Mouse (Mus musculus) spleen, adult 2 months (tissue): Measurements from ENCODE around the gene Pogz. TPM values are rescaled to one million over a fixed set of nuclear protein-coding genes. Genes with fewer than 3 reads are reported as not detected.
A peak's percentile ranks its signal among the peaks of the same experiment; 100 is the strongest.

Source experiments
- DNase-seq, 2 experiments: peaks; one replicate each; pipeline versions ENCODE4 v3.0.0 to v3.0.0-alpha.2; 2012 to 2021; ENCODE audit warnings: low spot score in 2 of 2, low read depth in 1 of 2
- H3K27ac ChIP-seq: fragments of 200-500 bp; 2 replicates; pipeline ENCODE4 v1.5.1; 2012; ENCODE audit warnings: low read length, inconsistent platforms; ENCODE audit not compliant: insufficient read depth
- H3K27me3 ChIP-seq: fragments of 200-500 bp; 2 replicates; pipeline ENCODE4 v1.6.1; 2012; ENCODE audit warnings: mild to moderate bottlenecking, moderate library complexity, low read length, inconsistent platforms; ENCODE audit not compliant: control insufficient read depth, insufficient read depth
- H3K36me3 ChIP-seq: fragments of 200-500 bp; 2 replicates; pipeline ENCODE4 v1.6.1; 2012; ENCODE audit warnings: mild to moderate bottlenecking, low read length, inconsistent platforms; ENCODE audit not compliant: control insufficient read depth, insufficient read depth
- H3K4me1 ChIP-seq: fragments of 200-500 bp; 2 replicates; pipeline ENCODE4 v1.6.1; 2011; ENCODE audit warnings: inconsistent platforms; ENCODE audit not compliant: control insufficient read depth, insufficient read depth, insufficient read length
- H3K4me3 ChIP-seq: fragments of 200-500 bp; 2 replicates; pipeline ENCODE4 v1.5.1; 2011; ENCODE audit warnings: mild to moderate bottlenecking, inconsistent platforms; ENCODE audit not compliant: insufficient read depth, insufficient read length; ENCODE audit errors: extremely low read depth
- CTCF ChIP-seq: fragments of 200-500 bp; IDR thresholded peaks from 2 replicates; pipeline ENCODE4 v1.5.1; 2011; ENCODE audit warnings: mild to moderate bottlenecking, inconsistent platforms; ENCODE audit not compliant: insufficient read depth, insufficient read length, insufficient replicate concordance; ENCODE audit errors: extremely low read depth
- POLR2A ChIP-seq: fragments of 200-500 bp; IDR thresholded peaks from 2 replicates; pipeline ENCODE4 v1.6.1; 2011; ENCODE audit warnings: low read depth, low read length, inconsistent platforms
- WGBS: fragments of 180-500 bp; shearing (Covaris S2); methylation state at CpG from one replicate; pipeline ENCODE4 v1.1.7; 2018; 5-methylcytosine and 5-hydroxymethylcytosine counted together
- polyA plus RNA-seq: library from polyadenylated mRNA; depleted of rRNA; stranded (reverse); fragments of >200 nt; gene quantifications from 2 replicates; pipeline ENCODE4 v1.2.3, GENCODE M21; 2012

Gene Pogz
- polyA plus RNA-seq, 1 experiment = 26.2 TPM

DNA sequence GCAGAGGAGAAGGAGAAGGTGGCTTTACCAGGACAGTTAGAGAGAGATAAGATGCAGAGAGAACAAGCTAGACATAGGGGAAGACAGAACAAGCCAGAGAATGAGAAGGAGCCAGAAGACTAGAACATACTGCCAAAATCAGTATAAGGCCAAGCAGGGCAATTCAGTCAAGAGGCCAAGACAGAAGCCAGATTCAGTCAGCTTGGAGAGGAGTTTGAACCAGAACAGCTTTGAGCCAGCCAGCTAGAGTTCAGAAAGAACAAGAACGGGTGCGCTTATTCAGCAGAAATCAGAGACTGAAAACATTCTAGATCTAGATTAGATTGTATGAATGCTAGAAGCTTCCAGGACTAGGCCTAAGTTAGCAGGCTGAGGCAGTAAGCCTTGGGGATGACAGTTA is 10.0 kb downstream of the Pogz start:
- no peak for DNase-seq
- peaks cover 5% of the 10 kb centered on the region for H3K4me1 ChIP-seq

DNA sequence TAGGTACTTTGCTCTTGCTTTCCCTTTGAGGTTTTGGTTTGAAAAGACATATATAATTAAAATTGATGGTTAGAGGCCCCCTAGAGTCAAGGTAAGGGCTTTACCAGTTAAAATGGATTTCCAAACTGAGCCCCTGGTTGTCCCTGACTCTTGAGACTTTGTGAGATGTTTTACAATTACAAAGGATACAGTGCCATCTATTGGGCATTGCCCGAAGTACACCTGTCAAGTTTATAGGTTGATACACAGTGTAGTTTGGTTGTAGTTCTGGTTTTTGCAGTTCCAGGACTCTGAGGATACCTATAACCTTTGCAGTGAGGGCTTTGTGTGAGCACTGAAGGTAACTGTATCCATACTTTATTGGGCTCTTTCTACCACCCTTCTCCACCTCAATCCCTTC is 12.0 kb downstream of the Pogz start:
- DNase-seq = peak; percentile 55 to 67
- 0% methylated on average over 1 of the region's 1 CpGs for WGBS
- Histone ChIP-seq H3K4me3 (no peak overlapping the region), H3K27ac (no peak overlapping the region), H3K27me3 (no peaks in the 10 kb centered on the region), H3K36me3 (peaks cover 3% of the 10 kb centered on the region), H3K4me1 (peaks cover 9% of the 10 kb centered on the region)
- TF ChIP-seq POLR2A = no peak
- TF ChIP-seq CTCF = no peak

More for the DNA sequence above, 10.0 kb downstream of the Pogz start:
- 81% methylated on average over 2 of the region's 2 CpGs for WGBS
- Histone ChIP-seq H3K36me3 (no peaks in the 10 kb centered on the region), H3K4me3 (no peak overlapping the region), H3K27me3 (no peaks in the 10 kb centered on the region), H3K27ac (no peak overlapping the region)
- TF ChIP-seq POLR2A (no peak), CTCF (no peak)

DNA sequence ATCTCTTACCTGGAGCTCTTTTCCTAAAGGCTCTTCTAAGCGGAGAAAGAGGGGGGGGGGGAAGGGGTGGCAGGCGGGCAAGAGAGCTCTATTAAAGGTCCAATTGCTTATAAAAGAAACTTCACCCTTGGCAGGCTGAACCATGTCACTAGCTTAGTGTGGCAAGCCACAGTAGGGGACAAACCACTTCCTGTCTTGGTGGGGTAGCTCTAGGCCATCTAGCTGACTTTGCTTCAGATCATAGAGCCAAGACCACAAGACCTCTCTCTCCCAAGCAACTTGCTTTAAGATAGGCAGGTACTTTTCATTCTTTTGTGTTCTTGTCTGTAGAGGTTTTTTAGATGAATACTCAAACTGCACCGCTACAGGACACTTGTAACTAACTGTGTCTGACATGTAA is 14.4 kb downstream of the Pogz start:
- H3K4me3 ChIP-seq = no peak overlapping the region

DNA sequence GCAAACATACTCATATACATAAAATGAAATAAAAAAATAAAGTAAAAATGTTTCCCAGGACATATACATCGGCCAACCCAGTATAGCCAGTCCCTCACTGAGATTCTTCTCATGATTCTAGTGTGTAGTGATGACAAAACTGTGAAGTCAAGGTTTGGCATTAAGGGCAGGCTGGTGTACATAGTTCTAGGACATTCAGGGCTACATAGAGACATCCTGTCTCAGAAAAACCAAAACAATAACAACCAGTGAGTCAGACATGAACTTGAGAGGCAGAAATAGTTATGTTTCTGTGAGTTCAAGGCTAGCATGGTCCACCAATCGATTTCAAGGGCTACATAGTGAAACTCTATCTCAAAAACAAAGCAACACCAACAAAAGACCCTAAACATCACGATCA is 14.8 kb downstream of the Pogz start:
- H3K27me3 ChIP-seq = no peaks in the 10 kb centered on the region
- WGBS = 86% methylated on average over 3 of the region's 3 CpGs

More for the DNA sequence above, 14.4 kb downstream of the Pogz start:
- Histone ChIP-seq H3K4me1 (peaks cover 9% of the 10 kb centered on the region), H3K27me3 (no peaks in the 10 kb centered on the region), H3K36me3 (peaks cover 7% of the 10 kb centered on the region), H3K27ac (no peak overlapping the region)
- DNase-seq = peak; percentile 28 to 41
- TF ChIP-seq CTCF (no peak), POLR2A (no peak)
- 19% methylated on average over 3 of the region's 3 CpGs for WGBS

DNA sequence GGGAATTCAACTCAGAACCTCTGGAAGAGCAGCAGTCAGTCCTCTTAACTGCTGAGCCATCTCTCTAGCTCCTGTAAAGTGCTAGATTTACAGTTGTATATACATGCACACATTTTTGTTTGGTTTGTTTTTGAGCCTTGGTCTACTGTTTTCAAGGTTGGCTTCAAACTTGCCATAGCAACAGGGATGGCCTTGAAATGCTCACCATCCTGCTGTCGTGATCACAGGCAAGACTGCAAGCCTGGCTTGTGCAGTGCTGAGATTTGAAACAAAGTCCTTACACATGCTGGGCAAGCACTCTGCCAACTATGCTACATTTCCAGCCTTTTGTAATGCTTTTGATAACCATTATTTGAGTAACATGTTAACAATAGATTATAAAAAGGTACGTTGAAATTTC is 22.1 kb downstream of the Pogz start:
- Histone ChIP-seq H3K4me3 (no peak overlapping the region), H3K27me3 (no peaks in the 10 kb centered on the region), H3K27ac (no peak overlapping the region), H3K36me3 (peaks cover 19% of the 10 kb centered on the region), H3K4me1 (no peaks in the 10 kb centered on the region)
- no peak for DNase-seq
- WGBS = 87% methylated on average over 2 of the region's 2 CpGs
- TF ChIP-seq POLR2A (no peak), CTCF (no peak)

More for the DNA sequence above, 14.8 kb downstream of the Pogz start:
- no peak for DNase-seq
- Histone ChIP-seq H3K27ac (no peak overlapping the region), H3K4me3 (no peak overlapping the region), H3K4me1 (peaks cover 9% of the 10 kb centered on the region), H3K36me3 (peaks cover 7% of the 10 kb centered on the region)
- TF ChIP-seq POLR2A (no peak), CTCF (no peak)

DNA sequence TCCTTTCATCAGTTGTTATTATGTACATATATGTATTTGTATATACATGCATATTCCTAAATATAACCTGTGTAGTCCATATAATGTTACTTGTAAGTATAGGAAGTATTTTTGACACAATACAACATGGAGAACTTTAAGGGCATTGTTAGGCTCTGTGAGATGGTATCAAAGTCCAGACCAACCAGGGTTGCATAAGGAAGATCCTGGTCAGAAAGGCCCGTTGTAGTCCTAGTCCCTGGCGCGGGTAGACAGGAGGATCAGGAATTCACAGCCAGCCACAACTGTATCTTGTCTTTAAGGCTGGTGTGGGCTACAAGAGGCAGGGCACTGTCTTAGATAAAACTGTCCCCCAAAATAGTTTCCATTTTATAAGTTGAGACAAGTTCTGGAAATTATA is 31.6 kb downstream of the Pogz start:
- H3K4me3 ChIP-seq = no peak overlapping the region
- H3K4me1 ChIP-seq = no peaks in the 10 kb centered on the region
- no peak overlapping the region for H3K27ac ChIP-seq
- peaks cover 29% of the 10 kb centered on the region for H3K36me3 ChIP-seq
- TF ChIP-seq POLR2A = no peak
- TF ChIP-seq CTCF = no peak
- H3K27me3 ChIP-seq = no peaks in the 10 kb centered on the region
- no peak for DNase-seq
- 90% methylated on average over 3 of the region's 3 CpGs for WGBS

DNA sequence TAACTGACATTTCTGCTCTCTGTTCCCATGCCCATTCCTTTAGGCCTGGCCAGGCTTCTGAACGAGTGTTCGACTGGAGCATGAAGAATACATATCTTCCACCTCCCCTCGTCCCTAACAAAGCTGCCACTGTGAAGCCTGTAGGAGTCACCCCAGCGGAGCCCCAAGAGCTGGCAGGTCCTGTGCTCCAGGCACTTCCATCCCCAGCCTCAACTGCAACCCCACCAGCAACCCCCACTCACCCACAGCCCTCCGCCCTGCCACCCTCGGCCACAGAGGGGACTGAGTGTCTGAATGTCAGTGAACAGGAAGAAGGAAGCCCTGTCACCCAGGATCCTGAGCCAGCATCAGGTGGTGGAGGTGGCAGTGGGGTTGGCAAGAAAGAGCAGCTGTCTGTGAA is 41.3 kb downstream of the Pogz start:
- no peak overlapping the region for H3K27ac ChIP-seq
- DNase-seq = no peak
- no peak overlapping the region for H3K4me3 ChIP-seq
- no peaks in the 10 kb centered on the region for H3K27me3 ChIP-seq
- no peaks in the 10 kb centered on the region for H3K4me1 ChIP-seq
- peaks cover 59% of the 10 kb centered on the region for H3K36me3 ChIP-seq
- WGBS = 90% methylated on average over 6 of the region's 6 CpGs
- no peak for TF ChIP-seq CTCF
- no peak for TF ChIP-seq POLR2A

DNA sequence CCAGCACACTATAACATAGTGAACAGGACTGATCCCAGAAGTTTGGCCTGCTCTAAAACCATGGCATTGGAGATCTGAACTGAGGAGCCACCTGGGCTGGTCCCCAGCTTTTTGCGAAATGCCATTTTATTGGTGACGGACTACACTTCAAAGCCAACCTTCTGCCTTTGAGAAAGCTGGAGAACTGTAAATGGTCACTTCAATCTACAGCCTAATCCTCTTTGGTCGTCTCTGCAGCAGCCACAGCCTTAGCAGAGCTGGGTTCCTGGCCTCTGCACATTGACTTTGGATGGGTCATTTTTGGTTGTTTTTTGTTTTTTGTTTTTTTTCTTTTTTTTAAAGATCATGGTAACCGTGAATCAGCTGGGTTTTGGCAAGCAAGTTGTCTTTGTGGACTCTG is 44.5 kb downstream of the Pogz start:
- TF ChIP-seq POLR2A = no peak
- TF ChIP-seq CTCF = no peak
- no peaks in the 10 kb centered on the region for H3K27me3 ChIP-seq
- WGBS = 90% methylated on average over 4 of the region's 4 CpGs
- no peak for DNase-seq
- H3K4me3 ChIP-seq = no peak overlapping the region
- no peak overlapping the region for H3K27ac ChIP-seq
- H3K4me1 ChIP-seq = peaks cover 5% of the 10 kb centered on the region; the same call in 1 of the 2 replicates
- H3K36me3 ChIP-seq = peaks cover 46% of the 10 kb centered on the region
